Mouse (Mus musculus) MEL (cell line): ENCODE results near the gene Ap1m1. TPM values are rescaled to one million over a fixed set of nuclear protein-coding genes. Genes with fewer than 3 reads are reported as not detected.

Source experiments
- DNase-seq: peaks from one replicate; pipeline ENCODE4 v3.0.0; 2011; ENCODE audit warnings: low read depth, low spot score
- H3K27ac ChIP-seq: 2 replicates; pipeline ENCODE4 v1.5.1; 2012; ENCODE audit warnings: low read depth, mild to moderate bottlenecking, control low read depth, low read length, moderate library complexity; ENCODE audit not compliant: control insufficient read depth
- H3K27me3 ChIP-seq, 2 experiments: fragments of 150-350 bp in 1 of 2; sonication (generic) in 1 of 2; 2 replicates each; pipeline ENCODE4 v1.6.1; 2012; ENCODE audit warnings: low read length in 2 of 2, mild to moderate bottlenecking in 2 of 2, improper control_type of control experiment in 1 of 2, moderate library complexity in 1 of 2; ENCODE audit not compliant: insufficient read depth in 2 of 2, control insufficient read depth in 1 of 2
- H3K36me3 ChIP-seq, 2 experiments: 2 replicates each; pipeline ENCODE4 v1.6.1; 2012 to 2014; ENCODE audit warnings: low read length in 2 of 2, improper control_type of control experiment in 1 of 2, inconsistent platforms in 1 of 2, mild to moderate bottlenecking in 1 of 2; ENCODE audit not compliant: insufficient read depth in 2 of 2, control insufficient read depth in 1 of 2
- H3K4me1 ChIP-seq, 2 experiments: fragments of 150-350 bp in 1 of 2; sonication (generic) in 1 of 2; 2 replicates each; pipeline ENCODE4 v1.6.1; 2012; ENCODE audit warnings: low read length in 2 of 2, improper control_type of control experiment in 1 of 2, mild to moderate bottlenecking in 1 of 2; ENCODE audit not compliant: insufficient read depth in 2 of 2, control insufficient read depth in 1 of 2
- H3K4me3 ChIP-seq, 2 experiments: fragments of 150-350 bp in 1 of 2; sonication (generic) in 1 of 2; 2 replicates each; pipeline ENCODE4 v1.5.1; 2012; ENCODE audit warnings: low read depth in 2 of 2, low read length in 2 of 2, mild to moderate bottlenecking in 2 of 2, moderate library complexity in 2 of 2, control low read depth in 1 of 2, improper control_type of control experiment in 1 of 2; ENCODE audit not compliant: control insufficient read depth in 1 of 2, insufficient read depth in 1 of 2
- H3K79me2 ChIP-seq: 2 replicates; pipeline ENCODE4 v1.6.1; 2012; ENCODE audit warnings: mild to moderate bottlenecking, low read length, moderate library complexity; ENCODE audit not compliant: control insufficient read depth, poor library complexity, insufficient read depth
- H3K9ac ChIP-seq: 2 replicates; pipeline ENCODE4 v1.6.1; 2012; ENCODE audit warnings: low read depth, mild to moderate bottlenecking, control low read depth, low read length, moderate library complexity; ENCODE audit not compliant: control insufficient read depth, poor library complexity, severe bottlenecking
- H3K9me3 ChIP-seq: fragments of 150-350 bp; sonication (generic); replicated peaks from 2 replicates; pipeline ENCODE4 v1.6.1; 2012; ENCODE audit warnings: mild to moderate bottlenecking, low read length, improper control_type of control experiment, moderate library complexity; ENCODE audit not compliant: insufficient read depth
- CTCF ChIP-seq, 3 experiments: IDR thresholded peaks in 2 of 3; conservative IDR thresholded peaks in 1 of 3; 2 replicates each; pipeline ENCODE4 v1.5.1; 2011 to 2012; ENCODE audit warnings: low read length in 3 of 3, low read depth in 2 of 3, mild to moderate bottlenecking in 2 of 3, improper control_type of control experiment in 1 of 3, inconsistent platforms in 1 of 3, mixed read lengths in 1 of 3, moderate library complexity in 1 of 3; ENCODE audit not compliant: control insufficient read depth in 1 of 3, insufficient read depth in 1 of 3, poor library complexity in 1 of 3, severe bottlenecking in 1 of 3
- ELF1 ChIP-seq: IDR thresholded peaks from 2 replicates; pipeline ENCODE4 v1.6.1; 2014; ENCODE audit warnings: low read depth, mild to moderate bottlenecking, inconsistent platforms, low read length, improper control_type of control experiment, moderate library complexity
- EP300 ChIP-seq, 2 experiments: IDR thresholded peaks; 2 replicates each; pipeline ENCODE4 v1.6.1; 2011; ENCODE audit warnings: improper control_type of control experiment in 2 of 2, low read length in 2 of 2, low read depth in 1 of 2, mild to moderate bottlenecking in 1 of 2
- GATA1 ChIP-seq: IDR thresholded peaks from 2 replicates; pipeline ENCODE4 v1.6.1; 2011; ENCODE audit warnings: low read depth, low read length, improper control_type of control experiment
- HCFC1 ChIP-seq: IDR thresholded peaks from 2 replicates; pipeline ENCODE4 v1.6.1; 2012; ENCODE audit warnings: low read depth, mild to moderate bottlenecking, inconsistent platforms, low read length, improper control_type of control experiment, moderate library complexity
- MAX ChIP-seq: IDR thresholded peaks from 2 replicates; pipeline ENCODE4 v1.6.1; 2011; ENCODE audit warnings: low read length, improper control_type of control experiment
- MEF2A ChIP-seq: IDR thresholded peaks from 2 replicates; pipeline ENCODE4 v1.6.1; 2014; ENCODE audit warnings: low read depth, mild to moderate bottlenecking, inconsistent platforms, low read length, improper control_type of control experiment; ENCODE audit not compliant: poor library complexity, insufficient replicate concordance, severe bottlenecking; ENCODE audit errors: extremely low read depth
- MYB ChIP-seq: IDR thresholded peaks from 2 replicates; pipeline ENCODE4 v1.6.1; 2011; ENCODE audit warnings: mild to moderate bottlenecking, low read depth, low read length, improper control_type of control experiment
- NELFE ChIP-seq: IDR thresholded peaks from 2 replicates; pipeline ENCODE4 v1.6.1; 2011; ENCODE audit warnings: low read depth, low read length, improper control_type of control experiment
- NRF1 ChIP-seq: IDR thresholded peaks from 2 replicates; pipeline ENCODE4 v1.6.1; 2014; ENCODE audit warnings: low read depth, mild to moderate bottlenecking, inconsistent platforms, low read length, improper control_type of control experiment, moderate library complexity; ENCODE audit not compliant: poor library complexity, insufficient read depth, severe bottlenecking
- RAD21 ChIP-seq: IDR thresholded peaks from 2 replicates; pipeline ENCODE4 v1.6.1; 2011; ENCODE audit warnings: mild to moderate bottlenecking, low read depth, low read length, improper control_type of control experiment
- SMC3 ChIP-seq: IDR thresholded peaks from 2 replicates; pipeline ENCODE4 v1.6.1; 2011; ENCODE audit warnings: low read depth, low read length, improper control_type of control experiment
- TBP ChIP-seq: IDR thresholded peaks from 2 replicates; pipeline ENCODE4 v1.8.0; 2011; ENCODE audit warnings: low read depth, low read length, improper control_type of control experiment
- UBTF ChIP-seq: IDR thresholded peaks from 2 replicates; pipeline ENCODE4 v1.6.1; 2012; ENCODE audit warnings: low read depth, mild to moderate bottlenecking, inconsistent platforms, low read length, improper control_type of control experiment, moderate library complexity, borderline replicate concordance; ENCODE audit not compliant: insufficient read depth
- USF1 ChIP-seq: IDR thresholded peaks from 2 replicates; pipeline ENCODE4 v1.6.1; 2014; ENCODE audit warnings: low read depth, mild to moderate bottlenecking, inconsistent platforms, low read length, improper control_type of control experiment, moderate library complexity
- USF2 ChIP-seq, 2 experiments: IDR thresholded peaks; 2 replicates each; pipeline ENCODE4 v1.6.1; 2011 to 2012; ENCODE audit warnings: improper control_type of control experiment in 2 of 2, low read length in 2 of 2, borderline replicate concordance in 1 of 2, inconsistent platforms in 1 of 2, low read depth in 1 of 2, mild to moderate bottlenecking in 1 of 2; ENCODE audit not compliant: insufficient read depth in 1 of 2
- ZKSCAN1 ChIP-seq: IDR thresholded peaks from 2 replicates; pipeline ENCODE4 v1.6.1; 2012; ENCODE audit warnings: low read depth, mild to moderate bottlenecking, inconsistent platforms, low read length, improper control_type of control experiment, moderate library complexity
- ZNF384 ChIP-seq: IDR thresholded peaks from 2 replicates; pipeline ENCODE4 v1.6.1; 2012; ENCODE audit warnings: low read depth, mild to moderate bottlenecking, inconsistent platforms, low read length, improper control_type of control experiment
- polyA plus RNA-seq, 2 experiments: library from polyadenylated mRNA; stranded (reverse) in 1 of 2; unstranded in 1 of 2; fragments of >175 nt in 1 of 2; fragments of >200 nt in 1 of 2; gene quantifications; 2 replicates each; pipeline versions ENCODE4 v1.2.1 to v1.2.4; 2012; ENCODE audit warnings: low replicate concordance in 2 of 2, low read depth in 1 of 2; ENCODE audit not compliant: insufficient read length in 2 of 2, insufficient read depth in 1 of 2, missing spikeins in 1 of 2
- total RNA-seq: library from RNA; depleted of rRNA; stranded (reverse); fragments of 300-350 nt; gene quantifications from 2 replicates; pipeline ENCODE4 v1.2.3, GENCODE M21; 2012

The Ap1m1 gene
- total and polyA plus RNA-seq, 3 experiments = 47.4 to 117 TPM; not detected in 1

DNA sequence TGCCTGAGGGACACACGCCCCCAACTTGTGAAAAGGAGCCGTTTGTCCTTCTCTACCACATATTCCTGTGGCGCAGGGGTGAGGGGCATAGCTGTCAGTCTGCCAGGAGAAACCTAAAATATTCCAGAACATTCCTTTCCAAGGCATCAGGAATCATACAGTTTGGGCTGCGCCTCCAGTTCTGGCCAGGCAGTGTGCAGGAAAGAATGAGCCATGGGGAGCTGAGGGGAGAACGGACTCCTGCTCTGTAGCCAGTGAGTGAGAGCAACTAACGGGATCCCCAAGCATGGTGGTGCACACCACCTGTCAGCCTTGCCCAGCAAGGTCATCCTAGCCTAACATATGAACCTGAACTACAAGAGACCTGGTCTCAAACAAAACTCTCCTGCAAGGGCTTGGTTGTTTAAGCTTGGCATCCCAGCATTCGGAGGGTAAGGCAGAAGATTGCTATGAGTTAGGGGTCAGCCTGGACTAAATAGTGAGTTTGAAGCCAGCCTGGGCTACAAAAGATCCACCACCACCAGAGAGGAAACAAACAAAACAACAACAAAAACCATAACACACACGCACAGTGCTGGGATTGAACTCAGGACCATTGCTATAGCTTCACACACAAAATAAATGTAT is 63.3 kb downstream of the Ap1m1 start:
- H3K9me3 ChIP-seq = no peaks in the 10 kb centered on the region
- no peak overlapping the region for H3K27ac ChIP-seq
- TF ChIP-seq NELFE = no peak
- TF ChIP-seq USF2 (IDR thresholded peaks at IDR 0.05; ENCODE audit: borderline replicate concordance in 1 of 2, insufficient read depth in 1 of 2, low read depth in 1 of 2, low read length in 2 of 2) = no peak
- no peak for TF ChIP-seq MEF2A
- no peak for TF ChIP-seq ELF1
- TF ChIP-seq SMC3 = no peak
- TF ChIP-seq RAD21 = no peak
- no peak for TF ChIP-seq MAX
- no peak for TF ChIP-seq ZKSCAN1
- no peak for TF ChIP-seq HCFC1
- no peak for TF ChIP-seq MYB
- TF ChIP-seq NRF1 = no peak
- no peak overlapping the region for H3K4me3 ChIP-seq
- no peaks in the 10 kb centered on the region for H3K79me2 ChIP-seq
- no peaks in the 10 kb centered on the region for H3K4me1 ChIP-seq
- H3K36me3 ChIP-seq = no peaks in the 10 kb centered on the region
- DNase-seq = no peak
- H3K9ac ChIP-seq = no peak overlapping the region
- H3K27me3 ChIP-seq = peaks cover 0 to 4% of the 10 kb centered on the region in 2 experiments; a peak in 3 of 4 replicates

DNA sequence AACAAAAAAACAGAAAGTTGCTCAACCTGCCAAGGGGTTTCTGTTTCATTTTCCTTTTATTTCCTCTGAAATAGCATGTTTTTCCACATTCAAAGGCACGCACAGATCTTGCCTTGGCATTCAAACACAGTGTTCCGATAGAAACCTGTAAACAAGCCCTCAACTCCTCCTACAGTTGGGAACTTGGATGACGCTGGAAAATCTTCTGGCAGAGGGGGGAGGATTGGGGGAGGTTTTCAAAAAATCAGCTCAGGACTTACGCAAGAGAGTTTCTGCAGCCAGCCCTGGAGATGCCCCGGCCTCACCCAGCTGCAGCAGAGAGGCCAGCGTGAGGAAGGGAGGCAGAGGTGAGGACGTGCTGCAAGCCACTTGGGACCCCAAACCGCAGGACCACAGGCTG is 63.8 kb downstream of the Ap1m1 start:
- no peak for DNase-seq
- H3K4me1 ChIP-seq = no peaks in the 10 kb centered on the region
- no peak overlapping the region for H3K9ac ChIP-seq
- H3K9me3 ChIP-seq = no peaks in the 10 kb centered on the region
- H3K27me3 ChIP-seq = peaks cover 0 to 3% of the 10 kb centered on the region in 2 experiments; a peak in 3 of 4 replicates
- no peak overlapping the region for H3K27ac ChIP-seq
- TF ChIP-seq RAD21 = no peak
- no peak for TF ChIP-seq GATA1
- H3K36me3 ChIP-seq = no peaks in the 10 kb centered on the region
- H3K4me3 ChIP-seq = no peak overlapping the region
- H3K79me2 ChIP-seq = no peaks in the 10 kb centered on the region

DNA sequence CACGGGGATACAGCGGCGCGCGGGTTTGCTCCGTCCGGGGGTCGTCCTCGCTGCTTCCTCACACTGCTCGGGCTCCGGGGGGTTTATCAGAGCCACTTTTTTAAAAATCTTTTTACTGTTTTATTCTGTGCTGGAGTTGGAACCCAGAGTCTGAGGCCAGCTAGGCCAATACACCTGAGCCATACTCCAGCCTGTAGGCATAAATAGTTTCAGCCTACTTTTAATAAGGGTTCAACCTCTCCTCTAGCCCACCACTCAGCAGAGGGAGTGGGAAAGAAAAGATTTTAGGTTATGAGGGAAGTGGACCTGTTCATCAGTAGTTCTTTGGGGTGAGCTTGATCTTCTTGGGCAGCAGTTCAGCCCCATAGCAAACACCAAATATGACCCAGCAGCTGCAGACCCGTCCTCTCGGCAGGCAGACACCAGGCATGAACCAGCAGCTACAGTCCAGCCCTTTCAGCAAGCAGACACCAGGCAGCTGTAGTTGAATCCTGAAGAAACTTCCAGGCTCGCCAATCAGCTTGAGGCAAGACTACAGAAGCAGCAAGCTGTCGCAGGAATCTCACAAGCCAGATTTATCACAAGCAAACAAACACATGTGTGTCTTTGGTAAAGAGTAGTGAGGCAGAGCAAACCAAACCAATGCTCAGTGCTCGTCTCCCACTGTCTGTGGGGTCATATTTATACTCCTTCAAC is 65.5 kb downstream of the Ap1m1 start, which contains the start of gene Gm10282:
Gene Gm10282 (minus strand): TSS at position 51 of the 696 bp plus-strand sequence.
- Histone ChIP-seq H3K27me3 (peaks cover 0 to 3% of the 10 kb centered on the region in 2 experiments; a peak in 3 of 4 replicates), H3K79me2 (no peaks in the 10 kb centered on the region), H3K36me3 (no peaks in the 10 kb centered on the region), H3K9me3 (no peaks in the 10 kb centered on the region), H3K4me1 (no peaks in the 10 kb centered on the region), H3K9ac (no peak within 1 kb of the TSS), H3K27ac (no peak within 1 kb of the TSS), H3K4me3 (no peak within 1 kb of the TSS)
- no peak for DNase-seq
- no peak for TF ChIP-seq USF1
- no peak for TF ChIP-seq NELFE
- TF ChIP-seq UBTF = no peak
- no peak for TF ChIP-seq TBP
- no peak for TF ChIP-seq CTCF (IDR thresholded peaks at IDR 0.05 in 2 of 3, conservative IDR thresholded peaks at IDR 0.05 in 1 of 3; ENCODE audit: control insufficient read depth in 1 of 3, insufficient read depth in 1 of 3, low read depth in 2 of 3, low read length in 3 of 3, poor library complexity in 1 of 3, severe bottlenecking in 1 of 3)
- no peak for TF ChIP-seq EP300 (IDR thresholded peaks at IDR 0.05; ENCODE audit: low read depth in 1 of 2, low read length in 2 of 2)
- TF ChIP-seq MYB = no peak
- no peak for TF ChIP-seq ZNF384
